24 mouse cellular contexts compared by ENCODE assay signal in the genomic region with DNA sequence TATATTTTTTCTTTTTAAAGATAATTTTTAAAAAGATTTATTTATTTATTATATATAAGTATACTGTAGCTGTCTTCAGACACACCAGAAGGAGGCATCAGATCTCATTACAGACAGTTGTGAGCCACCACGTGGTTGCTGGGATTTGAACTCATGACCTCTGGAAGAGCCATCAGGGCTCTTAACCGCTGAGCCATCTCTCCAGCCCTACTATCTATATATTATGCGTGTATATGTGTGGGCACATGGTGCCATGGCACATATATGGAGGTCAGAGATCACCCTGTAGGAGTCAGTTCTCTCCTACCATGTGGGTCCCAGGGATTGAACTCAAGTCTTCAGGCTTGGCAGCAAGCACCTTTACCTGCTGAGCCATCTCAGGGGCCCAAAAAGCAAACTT. TPM values are rescaled to one million over a fixed set of nuclear protein-coding genes. Genes with fewer than 3 reads are reported as not detected.
"Had no signal": no experiment of that assay in that cellular context is flagged by ENCODE, and none has a peak within 500 bp of the region (broad histone marks: within the 10 kb centered on the region; RNA-seq: fewer than 3 reads in every experiment).

No protein-coding gene starts in this region.

- H3K9me3 ChIP-seq: heart, embryonic 10.5 days; heart, embryonic 12.5 days; heart, embryonic 13.5 days; heart, embryonic 15.5 days; hindbrain, embryonic 10.5 days; hindbrain, embryonic 12.5 days; hindbrain, embryonic 13.5 days; hindbrain, embryonic 15.5 days; intestine, embryonic 15.5 days; kidney, embryonic 15.5 days had no signal

- H3K4me3 ChIP-seq: heart, embryonic 10.5 days; heart, embryonic 12.5 days; heart, embryonic 13.5 days; heart, embryonic 15.5 days; hindbrain, embryonic 10.5 days; hindbrain, embryonic 12.5 days; hindbrain, embryonic 13.5 days; hindbrain, embryonic 15.5 days; intestine, embryonic 15.5 days; kidney, embryonic 15.5 days; layer of hippocampus, adult 2 months had no signal

- H3K27ac ChIP-seq: heart, embryonic 10.5 days; heart, embryonic 13.5 days; heart, embryonic 15.5 days; hindbrain, embryonic 10.5 days; hindbrain, embryonic 12.5 days; hindbrain, embryonic 13.5 days; hindbrain, embryonic 14.5 days; hindbrain, embryonic 15.5 days; hindbrain, postnatal 0 days; intestine, embryonic 15.5 days; kidney, embryonic 15.5 days; kidney, postnatal 0 days; layer of hippocampus, adult 2 months had no signal

- ATAC-seq: hindbrain, embryonic 16.5 days; hindbrain, postnatal 0 days; intestine, embryonic 15.5 days; intestine, embryonic 16.5 days had no signal

- H3K27me3 ChIP-seq: heart, embryonic 12.5 days; heart, embryonic 13.5 days; heart, embryonic 15.5 days; hindbrain, embryonic 12.5 days; hindbrain, embryonic 15.5 days; intestine, embryonic 15.5 days; kidney, embryonic 15.5 days had no signal

- H3K4me2 ChIP-seq: heart, embryonic 11.5 days; heart, embryonic 12.5 days; heart, embryonic 13.5 days; heart, embryonic 15.5 days; hindbrain, embryonic 12.5 days; hindbrain, embryonic 13.5 days; hindbrain, embryonic 14.5 days; hindbrain, embryonic 15.5 days; intestine, embryonic 15.5 days; kidney, embryonic 15.5 days had no signal

- H3K9ac ChIP-seq: heart, embryonic 12.5 days; heart, embryonic 13.5 days; heart, embryonic 15.5 days; hindbrain, embryonic 12.5 days; hindbrain, embryonic 13.5 days; hindbrain, embryonic 14.5 days; hindbrain, embryonic 15.5 days; intestine, embryonic 15.5 days; kidney, embryonic 15.5 days had no signal

- DNase-seq: layer of hippocampus, adult 9-11 months; layer of hippocampus, postnatal 36 days had no signal

- H3K36me3 ChIP-seq: heart, embryonic 10.5 days; heart, embryonic 15.5 days; hindbrain, embryonic 10.5 days; hindbrain, embryonic 12.5 days; hindbrain, embryonic 15.5 days; intestine, embryonic 15.5 days had no signal

RNA-seq across cellular contexts. Expression of a gene that starts 58.4 kb away (rescaled TPM):
- total RNA-seq: hematopoietic stem cell, adult 5-6 weeks; hindbrain, postnatal 0 days had no signal
- polyA plus RNA-seq: heart, embryonic 10.5 days; heart, embryonic 11.5 days; heart, embryonic 15.5 days; hindbrain, embryonic 11.5 days; hindbrain, embryonic 13.5 days; inflammation-experienced regulatory T-cells, adult 6 months; kidney, adult 2 months; kidney, embryonic 15.5 days; large intestine, adult 2 months had no signal
